In genomic region chr2:127337531-127337930, GRCm38 (mm10) we compare ENCODE assay signal across 9 mouse cellular contexts. TPM values are rescaled to one million over a fixed set of nuclear protein-coding genes. Genes with fewer than 3 reads are reported as not detected.
DNase-seq lines count a peak whose midpoint lies in the region; ATAC-seq lines count a peak whose summit lies in the region.
"Had no signal": no experiment of that assay in that cellular context is flagged by ENCODE, and none has a peak within 500 bp of the region (broad histone marks: within the 10 kb centered on the region; RNA-seq: fewer than 3 reads in every experiment).

No protein-coding gene starts in this region.

- peak overlapping the region; percentile 91 for H3K4me2 ChIP-seq in kidney, embryonic 14.5 days (replicated peaks; ENCODE audit: low read depth, low read length)
- H3K4me2 ChIP-seq in hindbrain, embryonic 15.5 days, result peak overlapping the region; percentile 93

- peak overlapping the region; percentile 62; the same call in 1 of the 2 replicates for H3K4me3 ChIP-seq in kidney, embryonic 14.5 days (ENCODE audit: low read length)
- peak overlapping the region; percentile 53; the same call in 1 of the 2 replicates for H3K4me3 ChIP-seq in hindbrain, embryonic 15.5 days

- H3K9me3 ChIP-seq in kidney, embryonic 14.5 days (ENCODE audit: control insufficient read depth, low read length), result no peaks in the 10 kb centered on the region
- no peaks in the 10 kb centered on the region for H3K9me3 ChIP-seq in hindbrain, embryonic 15.5 days

- 66% methylated on average over 11 of the region's 11 CpGs for WGBS in kidney, embryonic 14.5 days
- WGBS in hindbrain, embryonic 15.5 days, result 56% methylated on average over 11 of the region's 11 CpGs

- no peak for ATAC-seq in kidney, embryonic 14.5 days (ENCODE audit: low FRiP score, low TSS enrichment)
- ATAC-seq in hindbrain, embryonic 15.5 days (ENCODE audit: low FRiP score, low read depth), result no peak
- ATAC-seq in frontal cortex, adult (ENCODE audit: low TSS enrichment), result no peak

- no peaks in the 10 kb centered on the region; the same call in none of the 2 replicates for H3K27me3 ChIP-seq in kidney, embryonic 14.5 days (ENCODE audit: control insufficient read depth, insufficient read depth, low read length)
- peaks cover 23% of the 10 kb centered on the region for H3K27me3 ChIP-seq in hindbrain, embryonic 15.5 days

- no peak overlapping the region for H3K27ac ChIP-seq in kidney, embryonic 14.5 days (ENCODE audit: low read depth, low read length)
- H3K27ac ChIP-seq in hindbrain, embryonic 15.5 days (replicated peaks), result no peak overlapping the region

- H3K9ac ChIP-seq in kidney, embryonic 14.5 days (ENCODE audit: low read depth, low read length), result no peak overlapping the region
- H3K9ac ChIP-seq in hindbrain, embryonic 15.5 days, result no peak overlapping the region

- DNase-seq in kidney, adult 18-20 months, result no peak
- DNase-seq in T-cell, adult 2 months (ENCODE audit: low spot score), result peak; percentile 42
- peak; percentile 64 for DNase-seq in naive thymus-derived CD4-positive, alpha-beta T cell, adult 2 months (ENCODE audit: low read depth)
- no peak for DNase-seq in layer of hippocampus, postnatal 25 days (ENCODE audit: extremely low spot score in 1 of 2, low spot score in 1 of 2)
- DNase-seq in layer of hippocampus, adult 8-10 months (ENCODE audit: low spot score in 2 of 2), result no peak

- H3K36me3 ChIP-seq in kidney, embryonic 14.5 days (ENCODE audit: control insufficient read depth, insufficient read depth, low read length), result no peaks in the 10 kb centered on the region
- H3K36me3 ChIP-seq in hindbrain, embryonic 15.5 days, result no peaks in the 10 kb centered on the region

- H3K4me1 ChIP-seq in kidney, embryonic 14.5 days (ENCODE audit: control insufficient read depth, insufficient read depth, low read length), result peaks cover 28% of the 10 kb centered on the region; the same call in 1 of the 2 replicates
- H3K4me1 ChIP-seq in hindbrain, embryonic 15.5 days (replicated peaks), result peaks cover 19% of the 10 kb centered on the region

RNA-seq across cellular contexts. Expression of gene Astl, which starts 0.9 kb away (rescaled TPM):
- not detected in 2 replicates for polyA plus RNA-seq in kidney, embryonic 14.5 days (2014; fragmentation: Nextera tagmentation; extraction: Ambion mirVana)
- polyA plus RNA-seq in hindbrain, embryonic 15.5 days (2015; fragmentation: Nextera tagmentation; extraction: Ambion mirVana), result not detected in 2 replicates
- total RNA-seq in layer of hippocampus, postnatal 25 days (2021), result not detected
- total RNA-seq in layer of hippocampus, adult 8-10 months (2022), result not detected
- polyA plus RNA-seq: limb, embryonic 11.5 days had no signal

RNA-seq across cellular contexts. Expression of gene Dusp2, which starts 1.6 kb away (rescaled TPM):
- 13.0 and 14.2 TPM in 2 replicates for polyA plus RNA-seq in kidney, embryonic 14.5 days (2014; fragmentation: Nextera tagmentation; extraction: Ambion mirVana)
- 13.0 and 14.2 TPM in 2 replicates for polyA plus RNA-seq in hindbrain, embryonic 15.5 days (2015; fragmentation: Nextera tagmentation; extraction: Ambion mirVana)
- total RNA-seq in layer of hippocampus, postnatal 25 days (2021), result 1 to 10 TPM; 1.2 to 1.3 TPM
- 1 to 10 TPM in 3 of 4 experiments, under 1 TPM in 1; 0.99 to 1.6 (median 1.2) TPM for total RNA-seq in layer of hippocampus, adult 8-10 months (2022)

RNA-seq across cellular contexts. Expression of gene Adra2b, which starts 25.5 kb away (rescaled TPM):
- polyA plus RNA-seq in kidney, embryonic 14.5 days (2014; fragmentation: Nextera tagmentation; extraction: Ambion mirVana), result 0.69 and 1.8 TPM in 2 replicates
- polyA plus RNA-seq in hindbrain, embryonic 15.5 days (2015; fragmentation: Nextera tagmentation; extraction: Ambion mirVana), result 0.47 TPM in 2 replicates
- total RNA-seq in layer of hippocampus, postnatal 25 days (2021), result under 1 TPM; 0.14 to 0.15 TPM
- under 1 TPM in 3 of 4 experiments, not detected in 1; 0.09 to 0.41 (median 0.12) TPM for total RNA-seq in layer of hippocampus, adult 8-10 months (2022)

Comparison
In these comparisons a context has a peak if more than half of its experiments do, and no peak if none do; other contexts are left out.
1. DNase-seq: peak in T-cell, adult 2 months (single experiment) and naive thymus-derived CD4-positive, alpha-beta T cell, adult 2 months (single experiment); none in kidney, adult 18-20 months (single experiment), layer of hippocampus, postnatal 25 days (0 of 2) and layer of hippocampus, adult 8-10 months (0 of 2).